Mouse (Mus musculus) olfactory bulb, adult 2 months (tissue): Measurements from ENCODE around the gene Large1.

Experiments
- CTCF ChIP-seq: fragments of 200-500 bp; IDR thresholded peaks from 2 replicates; pipeline ENCODE4 v1.5.1; 2012; ENCODE audit warnings: low read depth, mild to moderate bottlenecking, low read length, moderate library complexity; ENCODE audit not compliant: insufficient read depth
- POLR2A ChIP-seq: fragments of 200-500 bp; IDR thresholded peaks from 2 replicates; pipeline ENCODE4 v1.6.1; 2012; ENCODE audit warnings: mild to moderate bottlenecking, low read depth, low read length, moderate library complexity; ENCODE audit not compliant: insufficient read depth

- TF ChIP-seq CTCF = no peak
- TF ChIP-seq POLR2A = no peak
Observed at GRCm38 (mm10) chr8:72835863-72836262, 517.5 kb downstream of the Large1 start.
